Mouse (Mus musculus) olfactory bulb, adult 2 months (tissue): ENCODE measurements around the gene Sntg2.

Experiments used
- CTCF ChIP-seq: fragments of 200-500 bp; IDR thresholded peaks from 2 replicates; pipeline ENCODE4 v1.5.1; 2012; ENCODE audit warnings: low read depth, mild to moderate bottlenecking, low read length, moderate library complexity; ENCODE audit not compliant: insufficient read depth
- POLR2A ChIP-seq: fragments of 200-500 bp; IDR thresholded peaks from 2 replicates; pipeline ENCODE4 v1.6.1; 2012; ENCODE audit warnings: mild to moderate bottlenecking, low read depth, low read length, moderate library complexity; ENCODE audit not compliant: insufficient read depth

DNA sequence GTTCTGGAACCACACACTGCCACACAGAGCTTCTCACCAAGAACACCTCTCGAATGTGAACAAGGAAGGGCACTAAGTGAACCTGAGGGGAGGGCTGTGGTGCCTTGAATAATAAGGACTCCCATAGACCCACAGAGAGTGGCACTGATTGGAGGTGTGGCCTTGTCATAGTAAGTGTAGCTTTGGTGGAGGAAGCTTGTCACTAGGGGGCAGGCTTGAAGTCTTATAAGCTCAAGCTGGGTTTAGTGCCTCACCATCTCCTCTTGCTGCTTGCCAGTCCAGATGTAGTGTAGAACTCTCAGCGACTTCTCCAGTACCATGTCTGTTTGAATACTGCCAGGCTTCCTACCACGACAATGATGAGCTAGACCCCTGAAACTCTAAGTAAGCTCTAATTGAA, 231.1 kb downstream of the Sntg2 start:
- TF ChIP-seq CTCF (no peak), POLR2A (no peak)
